Mouse (Mus musculus) E14TG2a.4 (cell line): ENCODE data around the gene Fes.

Experiments
- CTCF ChIP-seq: conservative IDR thresholded peaks from 2 replicates; pipeline ENCODE4 v1.5.1; 2014; ENCODE audit warnings: low read length
- NANOG ChIP-seq: IDR thresholded peaks from 2 replicates; pipeline ENCODE4 v1.6.1; 2014; ENCODE audit warnings: borderline replicate concordance, low read length, mixed read lengths
- POU5F1 ChIP-seq: IDR thresholded peaks from 2 replicates; pipeline ENCODE4 v1.6.1; 2014; ENCODE audit warnings: low read length, borderline replicate concordance

DNA sequence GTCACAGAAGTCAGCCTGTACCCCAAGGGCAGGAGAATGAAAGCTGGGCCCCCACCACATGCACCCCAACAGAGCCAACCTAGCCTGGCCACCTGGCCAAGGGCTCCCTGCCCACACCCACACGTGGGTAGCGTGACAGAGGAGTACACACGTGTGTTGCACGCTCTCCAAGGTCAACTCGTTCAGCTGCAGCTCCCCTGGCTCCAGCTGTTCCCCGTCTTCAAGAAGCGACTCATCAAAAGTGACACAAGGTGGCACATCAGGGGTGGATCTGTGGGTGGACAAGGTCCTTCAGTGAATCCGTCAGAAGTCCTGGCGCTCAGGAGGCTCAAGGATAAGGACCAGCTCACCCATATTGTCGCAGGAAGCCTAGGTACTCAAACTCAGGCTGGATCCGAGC, 4.8 kb downstream of the Fes start:
- TF ChIP-seq NANOG = no peak
- TF ChIP-seq CTCF = no peak
- TF ChIP-seq POU5F1 = no peak
